Mouse (Mus musculus) E14TG2a.4 (cell line): Measurements from ENCODE around the gene Plagl2.
"Not testable (repeated sequence)": the region's sequence is repeated elsewhere in the genome, so short reads cannot be mapped to it uniquely, and the experiment has no call there.

Source experiments
- CTCF ChIP-seq: conservative IDR thresholded peaks from 2 replicates; pipeline ENCODE4 v1.5.1; 2014; ENCODE audit warnings: low read length
- NANOG ChIP-seq: IDR thresholded peaks from 2 replicates; pipeline ENCODE4 v1.6.1; 2014; ENCODE audit warnings: borderline replicate concordance, low read length, mixed read lengths
- POU5F1 ChIP-seq: IDR thresholded peaks from 2 replicates; pipeline ENCODE4 v1.6.1; 2014; ENCODE audit warnings: low read length, borderline replicate concordance

- TF ChIP-seq CTCF, POU5F1, NANOG: not testable (repeated sequence)
Measured at GRCm38 (mm10) chr2:153275577-153275976, 34.4 kb upstream of the Plagl2 start.
